ENCODE assay signal across 8 mouse cellular contexts in genomic region chr11:113778733-113779679, GRCm38 (mm10). TPM values are rescaled to one million over a fixed set of nuclear protein-coding genes. Genes with fewer than 3 reads are reported as not detected.
DNase-seq lines count a peak whose midpoint lies in the region; ATAC-seq and TF ChIP-seq lines count a peak whose summit lies in the region.

No protein-coding gene starts in this region.

- H3K36me3 ChIP-seq in heart, embryonic 12.5 days = no peaks in the 10 kb centered on the region; the same call in 1 of the 2 replicates
- H3K36me3 ChIP-seq in limb, embryonic 10.5 days = no peaks in the 10 kb centered on the region
- no peaks in the 10 kb centered on the region for H3K36me3 ChIP-seq in small intestine, adult 2 months (ENCODE audit: control insufficient read depth, insufficient read depth, low read length)

- H3K9me3 ChIP-seq in heart, embryonic 12.5 days (replicated peaks) = no peaks in the 10 kb centered on the region
- no peaks in the 10 kb centered on the region for H3K9me3 ChIP-seq in limb, embryonic 10.5 days (replicated peaks)

- no peak overlapping the region for H3K4me2 ChIP-seq in heart, embryonic 12.5 days

- no peaks in the 10 kb centered on the region for H3K27me3 ChIP-seq in heart, embryonic 12.5 days (replicated peaks)
- H3K27me3 ChIP-seq in limb, embryonic 10.5 days (ENCODE audit: low read depth, poor library complexity, severe bottlenecking) = no peaks in the 10 kb centered on the region
- no peaks in the 10 kb centered on the region for H3K27me3 ChIP-seq in small intestine, adult 2 months (ENCODE audit: control insufficient read depth, insufficient read depth, low read length)

- H3K9ac ChIP-seq in heart, embryonic 12.5 days = no peak overlapping the region; the same call in 1 of the 2 replicates

- TF ChIP-seq POLR2A in small intestine, adult 2 months (IDR thresholded peaks at IDR 0.05; ENCODE audit: low read depth, low read length) = no peak

- peak; percentile 34 for DNase-seq in kidney, adult 18-20 months
- DNase-seq in kidney, postnatal 14 days = no peak
- DNase-seq in limb, embryonic 10.5 days (ENCODE audit: low spot score) = no peak
- DNase-seq in frontal cortex, adult 2 months (ENCODE audit: extremely low spot score in 1 of 2, low spot score in 1 of 2) = no peak
- no peak for DNase-seq in right cerebral cortex, postnatal 25 days

- H3K4me1 ChIP-seq in brown adipose tissue, adult 24 weeks (ENCODE audit: control insufficient read depth, insufficient read depth, insufficient read length, low read length) = peaks cover 26% of the 10 kb centered on the region
- H3K4me1 ChIP-seq in heart, embryonic 12.5 days (replicated peaks) = peaks cover 44% of the 10 kb centered on the region
- peaks cover 57% of the 10 kb centered on the region for H3K4me1 ChIP-seq in limb, embryonic 10.5 days
- peaks cover 20% of the 10 kb centered on the region for H3K4me1 ChIP-seq in small intestine, adult 2 months (ENCODE audit: control insufficient read depth, insufficient read depth, insufficient read length, low read length)

- H3K4me3 ChIP-seq in brown adipose tissue, adult 24 weeks (ENCODE audit: insufficient read depth, low read depth, low read length) = no peak overlapping the region
- no peak overlapping the region for H3K4me3 ChIP-seq in heart, embryonic 12.5 days
- H3K4me3 ChIP-seq in limb, embryonic 10.5 days = peak overlapping the region; percentile 13
- no peak overlapping the region for H3K4me3 ChIP-seq in small intestine, adult 2 months (ENCODE audit: low read depth, low read length)

- no peak for TF ChIP-seq CTCF in small intestine, adult 2 months (IDR thresholded peaks at IDR 0.05; ENCODE audit: extremely low read depth, insufficient read length, insufficient replicate concordance, low read depth, low read length)

- WGBS in heart, embryonic 12.5 days = 30% methylated on average over 20 of the region's 20 CpGs
- 40% methylated on average over 20 of the region's 20 CpGs for WGBS in limb, embryonic 10.5 days
- WGBS in small intestine, adult 2 months = 59% methylated on average over 20 of the region's 20 CpGs

- peak; percentile 33; the same call in 1 of the 2 replicates for ATAC-seq in heart, embryonic 12.5 days (ENCODE audit: insufficient number of reproducible peaks, low FRiP score)

- H3K27ac ChIP-seq in brown adipose tissue, adult 24 weeks (replicated peaks; ENCODE audit: low read depth, low read length) = peak overlapping the region; percentile 46
- no peak overlapping the region for H3K27ac ChIP-seq in heart, embryonic 12.5 days (ENCODE audit: poor library complexity, severe bottlenecking)
- peak overlapping the region; percentile 77 for H3K27ac ChIP-seq in limb, embryonic 10.5 days
- H3K27ac ChIP-seq in small intestine, adult 2 months (ENCODE audit: insufficient read depth, low read depth, low read length) = peak overlapping the region; percentile 27

RNA-seq across cellular contexts. Expression of gene Cdc42ep4, which starts 27.3 kb away (rescaled TPM):
- polyA plus RNA-seq in brown adipose tissue, adult 24 weeks (2012; ENCODE audit: insufficient read depth, insufficient read length, missing spikeins) = 8.7 and 16.3 TPM in 2 replicates
- 23.2 and 24.3 TPM in 2 replicates for polyA plus RNA-seq in heart, embryonic 12.5 days (2016; fragmentation: Nextera tagmentation; extraction: Ambion mirVana)
- 111 and 130 TPM in 2 replicates for polyA plus RNA-seq in limb, embryonic 10.5 days (2016; fragmentation: Nextera tagmentation; extraction: Ambion mirVana)
- 22.9 and 41.4 TPM in 2 replicates for polyA plus RNA-seq in small intestine, adult 2 months (2012; rRNA removed)
- polyA plus RNA-seq in frontal cortex, adult 2 months (2012; rRNA removed) = 27.6 and 27.9 TPM in 2 replicates
